Mouse (Mus musculus) neural tube, embryonic 15.5 days (tissue): ENCODE measurements around the gene Dpf1. TPM values are rescaled to one million over a fixed set of nuclear protein-coding genes. Genes with fewer than 3 reads are reported as not detected.
A peak's percentile ranks its signal among the peaks of the same experiment; 100 is the strongest.

Experiments
- ATAC-seq: fragments of 200-750 bp; cut with Nextera tagmentation; 2 replicates; pipeline ENCODE4 v1.8.0; 2017; ENCODE audit warnings: mild to moderate bottlenecking, moderate TSS enrichment, moderate library complexity; ENCODE audit not compliant: low FRiP score
- H3K27ac ChIP-seq: fragments of 300-500 bp; sonication (generic); replicated peaks from 2 replicates; pipeline ENCODE4 v1.5.1; 2015; ENCODE audit warnings: mild to moderate bottlenecking, inconsistent platforms
- H3K27me3 ChIP-seq: fragments of 300-500 bp; sonication (generic); replicated peaks from 2 replicates; pipeline ENCODE4 v1.6.1; 2015; ENCODE audit warnings: inconsistent platforms
- H3K36me3 ChIP-seq: fragments of 300-500 bp; sonication (generic); 2 replicates; pipeline ENCODE4 v1.6.1; 2015; ENCODE audit warnings: inconsistent platforms
- H3K4me1 ChIP-seq: fragments of 300-500 bp; sonication (generic); 2 replicates; pipeline ENCODE4 v1.6.1; 2015; ENCODE audit warnings: inconsistent platforms
- H3K4me2 ChIP-seq: fragments of 300-500 bp; sonication (generic); 2 replicates; pipeline ENCODE4 v1.6.1; 2015; ENCODE audit warnings: inconsistent platforms, mild to moderate bottlenecking, moderate library complexity
- H3K4me3 ChIP-seq: fragments of 300-500 bp; sonication (generic); replicated peaks from 2 replicates; pipeline ENCODE4 v1.5.1; 2015; ENCODE audit warnings: mild to moderate bottlenecking, inconsistent platforms
- H3K9ac ChIP-seq: fragments of 300-500 bp; sonication (generic); replicated peaks from 2 replicates; pipeline ENCODE4 v1.6.1; 2015; ENCODE audit warnings: mild to moderate bottlenecking, inconsistent platforms
- H3K9me3 ChIP-seq: fragments of 300-500 bp; sonication (generic); replicated peaks from 2 replicates; pipeline ENCODE4 v1.6.1; 2016; ENCODE audit warnings: inconsistent platforms
- WGBS: fragments of 180-500 bp; shearing (Covaris S2); methylation state at CpG from one replicate; pipeline ENCODE4 v1.1.7; 2015; ENCODE audit warnings: mixed read lengths; 5-methylcytosine and 5-hydroxymethylcytosine counted together
- polyA plus RNA-seq: library from polyadenylated mRNA; unstranded; fragments of >200 nt; fragmentation: Nextera tagmentation; extraction: Ambion mirVana; gene quantifications from 2 replicates; pipeline ENCODE4 v1.2.1, GENCODE M21; 2015

The Dpf1 gene
- polyA plus RNA-seq, 1 experiment from 2014 or later = 198 TPM

DNA sequence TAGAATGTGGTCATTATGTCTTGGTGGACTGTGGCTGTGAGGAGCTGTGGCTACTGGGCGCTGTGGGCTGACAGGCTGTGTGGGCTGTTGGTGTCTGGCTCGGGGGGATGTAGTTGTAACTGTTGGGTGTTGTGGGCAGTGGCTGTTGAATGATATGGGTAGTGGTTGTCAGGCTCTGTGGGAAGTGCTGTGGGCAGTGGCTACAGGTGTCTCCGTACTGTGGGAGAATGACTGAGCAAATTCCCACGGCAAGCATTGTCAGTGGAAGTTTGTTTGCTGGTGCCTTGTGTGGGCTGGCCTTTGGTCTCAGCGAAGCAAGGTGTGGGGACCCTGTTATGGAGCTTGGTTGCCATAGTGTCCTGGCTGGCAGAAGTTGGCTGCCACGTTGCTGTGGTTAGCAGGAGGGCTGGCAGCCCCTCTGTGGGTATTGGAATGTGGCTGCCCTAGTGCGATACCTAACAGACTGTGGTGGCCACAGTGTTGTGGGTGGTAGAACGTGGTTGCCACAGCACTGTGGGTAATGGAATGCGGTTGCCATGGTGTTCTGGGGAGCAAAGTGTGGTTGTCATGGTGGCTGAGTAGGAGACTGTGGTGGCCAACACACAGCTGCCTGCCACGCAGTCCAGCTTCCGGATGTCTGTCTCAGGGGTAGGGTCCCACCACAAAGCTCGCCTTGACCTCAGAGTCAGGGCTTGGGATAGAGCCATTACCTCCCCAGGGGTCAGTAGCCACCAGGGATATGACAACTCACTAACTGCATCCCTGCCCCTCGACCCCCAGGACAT is 11.3 kb downstream of the Dpf1 start:
- no peaks in the 10 kb centered on the region for H3K9me3 ChIP-seq
- H3K4me1 ChIP-seq = peaks cover 93% of the 10 kb centered on the region
- H3K9ac ChIP-seq = no peak overlapping the region
- H3K27ac ChIP-seq = peak overlapping the region; percentile 90
- no peak for ATAC-seq
- no peaks in the 10 kb centered on the region for H3K27me3 ChIP-seq
- 41% methylated on average over 13 of the region's 13 CpGs for WGBS
- H3K36me3 ChIP-seq = peaks cover 31% of the 10 kb centered on the region
- peak overlapping the region; percentile 6; the same call in 1 of the 2 replicates for H3K4me3 ChIP-seq
- H3K4me2 ChIP-seq = peak overlapping the region; percentile 45

DNA sequence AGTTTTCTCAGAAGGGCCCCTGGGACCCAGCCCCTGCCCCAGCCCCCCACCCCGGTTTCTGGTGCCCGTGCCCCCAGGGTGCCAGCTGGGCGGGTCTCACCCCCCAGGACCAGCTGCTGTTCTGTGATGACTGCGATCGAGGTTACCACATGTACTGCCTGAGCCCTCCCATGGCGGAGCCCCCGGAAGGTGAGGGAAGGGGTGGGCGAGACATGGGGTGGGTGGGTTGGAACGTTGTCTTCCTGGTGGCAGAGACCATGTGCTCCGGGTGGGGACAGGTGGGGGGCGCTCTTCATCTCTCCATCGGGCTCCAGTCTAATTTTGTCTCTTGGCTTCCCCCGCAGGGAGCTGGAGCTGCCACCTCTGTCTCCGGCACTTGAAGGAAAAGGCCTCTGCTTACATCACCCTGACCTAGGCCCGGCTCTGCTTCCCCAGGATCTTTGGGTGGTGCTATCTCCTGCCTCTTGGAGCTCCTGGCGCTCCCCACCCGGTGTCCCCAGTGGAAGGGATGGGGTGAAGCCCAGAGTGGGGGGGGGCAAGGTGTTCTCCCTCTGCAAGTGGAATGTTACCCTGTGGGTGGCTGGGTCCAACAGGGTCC is 12.5 kb downstream of the Dpf1 start:
- no peaks in the 10 kb centered on the region for H3K9me3 ChIP-seq
- peak overlapping the region; percentile 23; the same call in 1 of the 2 replicates for H3K9ac ChIP-seq
- H3K4me2 ChIP-seq = peak overlapping the region; percentile 46; the same call in 1 of the 2 replicates
- peak overlapping the region; percentile 90 for H3K27ac ChIP-seq
- no peaks in the 10 kb centered on the region for H3K27me3 ChIP-seq
- peaks cover 90% of the 10 kb centered on the region for H3K4me1 ChIP-seq
- 58% methylated on average over 17 of the region's 17 CpGs for WGBS
- peaks cover 26% of the 10 kb centered on the region for H3K36me3 ChIP-seq
- no peak overlapping the region for H3K4me3 ChIP-seq
- no peak for ATAC-seq

DNA sequence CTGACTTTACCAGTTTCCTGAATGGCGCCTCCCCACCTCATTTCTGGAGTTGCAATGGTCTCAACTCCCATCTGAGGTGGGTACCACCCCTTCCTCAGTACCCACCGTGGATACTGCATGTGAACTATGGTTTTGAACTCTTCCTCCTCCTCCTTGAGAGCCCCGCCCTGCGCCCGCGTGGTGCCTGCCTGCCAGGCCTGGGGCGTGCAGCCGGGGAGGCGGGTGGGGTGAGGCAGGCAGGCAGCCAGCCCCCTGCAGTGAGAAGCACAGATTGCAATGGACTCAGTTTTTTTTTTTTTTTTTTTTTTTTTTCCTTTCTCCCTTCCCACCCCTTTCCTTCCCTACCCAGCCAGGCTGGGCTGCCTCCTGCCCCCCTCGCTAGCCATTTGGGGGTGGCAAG is 13.2 kb downstream of the Dpf1 start:
- no peak overlapping the region for H3K4me3 ChIP-seq
- ATAC-seq = peak; percentile 19
- no peaks in the 10 kb centered on the region for H3K27me3 ChIP-seq
- H3K4me1 ChIP-seq = peaks cover 86% of the 10 kb centered on the region
- peaks cover 18% of the 10 kb centered on the region for H3K36me3 ChIP-seq
- H3K4me2 ChIP-seq = peak overlapping the region; percentile 46
- peak overlapping the region; percentile 90 for H3K27ac ChIP-seq
- no peaks in the 10 kb centered on the region for H3K9me3 ChIP-seq
- peak overlapping the region; percentile 34; the same call in 1 of the 2 replicates for H3K9ac ChIP-seq
- WGBS = 3% methylated on average over 10 of the region's 10 CpGs

DNA sequence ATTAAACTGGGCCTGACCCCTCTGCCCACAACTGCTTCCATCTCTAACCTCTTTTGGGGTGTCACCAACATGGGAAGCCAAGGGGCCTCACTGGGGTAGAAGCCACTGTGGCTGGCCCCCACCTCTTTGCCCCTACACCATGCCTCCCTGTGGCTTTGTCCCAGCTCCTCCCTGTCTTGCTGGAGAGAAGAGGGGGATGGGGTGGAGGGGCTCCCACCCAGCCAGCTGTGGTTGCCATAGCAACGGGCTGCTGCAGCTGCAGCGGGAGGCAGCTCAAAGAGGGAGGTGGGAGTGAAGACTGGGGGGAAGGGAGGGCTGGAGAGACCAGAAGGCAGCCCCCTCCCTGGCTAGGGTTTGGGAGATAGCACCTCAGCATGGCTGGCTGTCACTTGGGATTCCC is 13.8 kb downstream of the Dpf1 start:
- Histone ChIP-seq H3K4me3 (no peak overlapping the region), H3K27ac (peak overlapping the region; percentile 90), H3K9ac (0 out of 2 replicates have a peak overlapping the region, but pooled peaks have one; percentile 34), H3K4me1 (peaks cover 84% of the 10 kb centered on the region), H3K9me3 (no peaks in the 10 kb centered on the region), H3K4me2 (peak overlapping the region; percentile 46), H3K27me3 (no peaks in the 10 kb centered on the region), H3K36me3 (peaks cover 13% of the 10 kb centered on the region; the same call in 1 of the 2 replicates)
- peak; percentile 60 for ATAC-seq
- WGBS = 0% methylated on average over 2 of the region's 2 CpGs

DNA sequence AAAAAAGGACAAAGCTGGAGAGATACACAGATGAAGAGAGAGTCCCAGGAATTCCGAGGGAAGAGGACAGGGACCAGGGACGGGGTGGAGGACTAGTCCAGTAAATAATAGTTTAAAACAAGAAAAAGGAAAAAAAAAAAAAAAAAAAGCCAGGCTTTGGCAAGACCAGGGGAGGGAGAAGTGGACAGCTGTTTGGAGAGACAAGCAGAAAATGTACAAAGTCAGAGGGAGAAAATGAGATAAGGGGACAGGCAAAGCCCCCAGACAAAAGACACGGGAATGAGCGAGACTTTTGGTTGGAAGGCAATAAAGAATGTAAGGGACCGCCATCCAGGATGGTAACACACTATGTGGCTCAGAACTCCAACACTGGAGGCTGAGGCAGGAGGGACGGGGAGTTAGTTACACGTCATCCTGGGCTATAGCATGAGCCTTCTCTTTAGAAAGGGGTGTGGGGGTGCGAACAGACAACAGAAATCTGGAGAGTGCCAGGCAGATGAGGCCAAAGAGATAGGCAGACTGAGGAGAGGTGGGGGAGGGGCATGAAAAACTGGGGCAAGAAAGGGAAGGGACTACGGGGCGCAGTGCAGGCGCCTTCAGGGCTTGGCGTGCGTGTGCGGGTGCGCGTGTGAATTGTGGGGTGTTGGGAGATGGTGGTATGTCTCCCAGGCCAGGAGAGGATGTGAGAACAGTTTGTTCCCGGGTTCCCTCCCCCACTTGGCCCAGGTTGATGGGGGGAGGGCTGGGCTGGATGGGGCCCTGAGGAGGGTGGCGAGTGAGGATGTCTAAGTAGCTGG is 14.6 kb downstream of the Dpf1 start:
- Histone ChIP-seq H3K27ac (peak overlapping the region; percentile 90), H3K4me3 (no peak overlapping the region), H3K9me3 (no peaks in the 10 kb centered on the region), H3K36me3 (peaks cover 13% of the 10 kb centered on the region; the same call in 1 of the 2 replicates), H3K27me3 (no peaks in the 10 kb centered on the region), H3K9ac (no peak overlapping the region), H3K4me2 (peak overlapping the region; percentile 46), H3K4me1 (peaks cover 77% of the 10 kb centered on the region)
- ATAC-seq = peak; percentile 11; the same call in 1 of the 2 replicates
- 3% methylated on average over 18 of the region's 18 CpGs for WGBS

DNA sequence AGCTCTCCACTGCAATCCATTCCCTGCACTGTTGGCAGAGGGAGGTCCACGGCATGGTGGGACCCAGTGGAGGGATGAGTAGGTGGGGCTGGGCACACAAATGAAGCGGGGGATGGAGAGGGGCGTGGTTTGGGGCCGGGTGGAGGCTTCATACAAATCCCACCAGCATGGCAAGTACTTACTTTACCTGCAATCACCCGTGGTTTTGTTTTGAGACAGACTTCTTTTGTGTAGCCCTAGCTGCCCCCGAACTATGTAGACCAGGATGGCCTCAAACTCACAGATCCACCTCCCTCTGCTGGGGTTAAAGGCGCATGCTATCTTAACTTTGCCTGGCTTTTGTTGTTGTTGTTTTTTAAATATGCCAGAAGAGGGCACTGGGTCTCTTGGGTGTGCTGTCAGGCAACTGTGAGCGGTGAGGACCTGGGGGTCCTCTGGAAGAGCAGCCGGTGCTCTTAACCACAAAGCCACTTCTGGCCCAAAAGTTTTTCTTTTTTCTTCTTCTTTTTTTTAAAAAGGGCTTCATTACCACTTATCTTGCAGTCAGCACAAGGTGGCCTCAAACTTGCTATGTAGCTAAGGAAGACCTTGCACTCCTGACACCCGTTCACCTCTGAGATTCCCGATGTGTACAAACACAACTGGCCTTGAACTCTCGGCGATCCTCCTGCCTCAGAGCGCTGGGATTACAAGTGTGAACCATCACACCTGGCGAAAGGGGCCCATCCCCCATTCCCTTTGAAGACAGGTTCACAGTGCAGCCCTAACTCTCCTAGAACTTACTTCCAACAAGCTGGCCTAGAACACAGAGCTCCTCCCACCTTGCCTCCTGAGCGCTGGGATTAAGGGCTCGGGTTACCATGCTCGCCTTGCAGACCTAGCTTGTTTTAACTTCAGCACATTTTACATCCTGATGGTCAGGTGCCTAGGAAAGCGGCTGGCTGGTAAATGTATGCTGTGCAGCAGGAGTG is 15.9 kb downstream of the Dpf1 start:
- no peak overlapping the region for H3K9ac ChIP-seq
- H3K27me3 ChIP-seq = no peaks in the 10 kb centered on the region
- H3K9me3 ChIP-seq = no peaks in the 10 kb centered on the region
- WGBS = 17% methylated on average over 19 of the region's 19 CpGs
- no peak overlapping the region for H3K4me3 ChIP-seq
- H3K4me2 ChIP-seq = peak overlapping the region; percentile 46
- 0 out of 2 replicates have a peak, but pooled peaks have one; percentile 6 for ATAC-seq
- peak overlapping the region; percentile 90 for H3K27ac ChIP-seq
- H3K4me1 ChIP-seq = peaks cover 64% of the 10 kb centered on the region
- peaks cover 17% of the 10 kb centered on the region; the same call in 1 of the 2 replicates for H3K36me3 ChIP-seq

DNA sequence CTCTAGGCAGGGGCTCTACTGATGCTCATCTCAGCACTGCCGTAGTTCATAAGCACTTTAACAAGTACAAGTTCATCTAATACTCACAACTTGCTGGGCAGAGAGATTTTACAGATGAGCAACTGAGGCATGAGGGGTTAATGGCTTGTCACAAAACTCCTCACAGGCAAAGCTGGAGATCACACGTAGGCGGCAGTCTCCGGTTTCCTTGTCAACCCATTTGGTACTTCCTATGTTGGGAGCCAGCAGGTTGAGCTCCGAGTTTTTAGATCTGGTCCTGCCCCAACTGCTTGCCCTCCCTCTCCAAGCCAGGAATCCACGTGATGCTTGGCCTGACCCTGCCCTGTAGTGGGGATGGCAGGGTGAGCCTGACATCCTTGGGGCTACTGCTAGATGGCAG is 23.3 kb downstream of the Dpf1 start:
- Histone ChIP-seq H3K4me3 (no peak overlapping the region), H3K9me3 (no peaks in the 10 kb centered on the region), H3K9ac (no peak overlapping the region), H3K27me3 (no peaks in the 10 kb centered on the region), H3K4me1 (no peaks in the 10 kb centered on the region), H3K27ac (no peak overlapping the region), H3K36me3 (peaks cover 61% of the 10 kb centered on the region), H3K4me2 (no peak overlapping the region)
- ATAC-seq = no peak
- WGBS = 90% methylated on average over 6 of the region's 6 CpGs

DNA sequence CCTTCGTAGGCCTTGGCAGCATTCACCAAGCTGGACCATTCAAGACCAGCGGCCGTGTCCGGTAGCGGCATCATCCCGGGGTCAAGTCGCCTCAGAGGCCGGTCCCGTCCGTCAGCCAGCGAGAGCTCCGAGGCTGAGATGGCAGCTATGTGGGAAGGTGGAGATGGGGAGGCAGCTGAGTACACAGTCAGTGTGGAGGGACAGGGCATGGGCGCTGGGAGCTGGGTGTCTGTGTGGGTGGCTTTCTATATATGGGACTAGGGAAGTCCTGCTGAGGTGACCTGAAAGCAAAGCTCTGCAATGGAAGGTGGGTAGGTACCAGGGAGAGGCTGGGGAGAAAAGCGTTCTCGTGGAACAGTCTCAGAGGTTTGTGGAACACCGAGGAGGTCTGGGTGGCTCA is 25.2 kb downstream of the Dpf1 start:
- H3K4me3 ChIP-seq = no peak overlapping the region
- no peaks in the 10 kb centered on the region for H3K4me1 ChIP-seq
- no peak for ATAC-seq
- no peaks in the 10 kb centered on the region for H3K9me3 ChIP-seq
- H3K27me3 ChIP-seq = no peaks in the 10 kb centered on the region
- H3K27ac ChIP-seq = no peak overlapping the region
- peaks cover 67% of the 10 kb centered on the region for H3K36me3 ChIP-seq
- H3K9ac ChIP-seq = no peak overlapping the region
- no peak overlapping the region for H3K4me2 ChIP-seq
- WGBS = 93% methylated on average over 16 of the region's 16 CpGs

DNA sequence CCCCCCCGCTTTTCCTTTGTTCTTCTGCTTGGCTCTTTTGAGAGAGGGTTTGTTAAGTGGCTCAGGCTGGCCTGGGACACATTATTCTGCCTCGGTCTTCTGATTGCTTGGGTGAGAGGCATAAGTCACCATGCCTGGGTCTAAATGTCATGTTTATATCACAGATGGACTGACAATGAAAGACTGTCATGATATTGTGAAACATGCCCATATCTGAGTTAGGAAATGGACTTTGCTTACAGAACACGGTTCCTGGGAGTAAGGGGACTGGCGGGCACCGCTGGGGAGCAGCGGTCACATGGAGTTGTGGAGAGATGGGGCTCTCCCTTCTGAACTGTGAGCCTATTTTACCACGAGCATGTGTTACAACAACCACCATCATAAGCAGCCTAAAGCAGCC is 30.4 kb downstream of the Dpf1 start:
- Histone ChIP-seq H3K27ac (no peak overlapping the region), H3K4me3 (no peak overlapping the region), H3K27me3 (no peaks in the 10 kb centered on the region), H3K9me3 (no peaks in the 10 kb centered on the region), H3K4me2 (no peak overlapping the region), H3K9ac (no peak overlapping the region), H3K36me3 (peaks cover 59% of the 10 kb centered on the region), H3K4me1 (no peaks in the 10 kb centered on the region)
- 67% methylated on average over 6 of the region's 7 CpGs for WGBS
- no peak for ATAC-seq

DNA sequence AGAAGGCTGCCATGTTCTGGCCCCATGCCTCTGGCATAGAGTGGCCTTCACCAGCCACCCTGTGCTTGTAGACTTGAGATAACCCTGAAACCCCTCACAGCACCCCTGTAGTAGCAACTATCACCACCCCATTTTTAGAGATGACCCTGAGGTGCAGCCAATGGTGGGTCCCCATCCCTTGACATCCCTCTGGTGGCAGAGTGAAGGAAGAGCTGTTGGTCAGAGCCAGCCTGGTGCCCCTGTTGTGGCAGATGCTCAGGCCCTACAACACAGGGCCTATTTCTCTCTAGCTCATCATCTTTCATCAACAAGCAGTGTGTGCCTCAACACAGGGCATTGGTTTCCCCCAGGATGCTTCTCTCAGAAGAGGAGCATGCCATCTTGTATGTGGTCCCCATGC is 31.5 kb downstream of the Dpf1 start:
- H3K36me3 ChIP-seq = peaks cover 47% of the 10 kb centered on the region

More for the DNA sequence above, 31.5 kb downstream of the Dpf1 start:
- no peak for ATAC-seq
- H3K4me2 ChIP-seq = no peak overlapping the region
- no peak overlapping the region for H3K9ac ChIP-seq
- no peaks in the 10 kb centered on the region for H3K9me3 ChIP-seq
- H3K27ac ChIP-seq = no peak overlapping the region
- no peaks in the 10 kb centered on the region for H3K27me3 ChIP-seq
- no peaks in the 10 kb centered on the region for H3K4me1 ChIP-seq
- no peak overlapping the region for H3K4me3 ChIP-seq
